Mouse (Mus musculus): ENCODE data around the gene Tbck.

Gene Tbck

GRCm38 (mm10) chr3:132766033-132766726 is 82.2 kb downstream of the Tbck start:
- no peak for DNase-seq (ENCODE audit: low spot score in 2 of 2)

DNA sequence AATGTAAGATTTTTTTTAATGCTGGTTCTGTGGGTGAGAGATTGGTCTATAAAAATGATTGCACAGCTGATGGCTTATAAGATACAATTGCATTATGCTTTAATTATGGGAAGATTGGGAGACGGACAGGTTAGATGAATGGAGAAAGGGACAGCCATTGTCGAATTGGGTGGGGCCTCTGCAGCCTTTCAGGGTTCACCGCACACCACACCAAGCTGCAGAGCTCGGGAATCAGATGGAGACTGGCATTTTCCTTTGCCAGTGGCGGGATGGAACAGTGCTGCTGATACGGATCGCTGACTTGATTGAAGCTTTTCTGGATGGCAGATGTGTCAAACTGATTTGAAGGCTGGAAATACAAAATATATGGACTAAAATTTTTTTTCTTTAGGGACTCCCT is 88.1 kb downstream of the Tbck start:
- no peak for DNase-seq (ENCODE audit: low spot score in 2 of 2)

DNA sequence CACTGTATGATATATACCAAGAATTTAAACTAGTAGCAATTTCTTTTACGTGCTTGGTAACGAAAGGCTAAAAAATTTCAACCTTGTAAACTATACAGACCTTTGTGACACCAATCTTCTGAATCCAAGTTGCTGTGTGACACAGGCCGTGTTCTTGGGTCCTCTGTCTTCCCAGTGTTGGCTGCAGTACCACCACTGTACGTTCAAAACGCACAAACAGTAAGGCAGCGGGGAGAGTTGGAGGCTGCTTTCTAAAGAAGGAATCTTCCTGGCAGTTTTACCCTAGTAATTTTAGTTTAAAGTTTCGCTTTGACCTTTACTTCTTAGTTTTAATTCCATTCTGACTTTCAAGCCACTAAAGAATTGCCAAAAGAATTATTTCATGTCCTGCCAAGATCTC is 92.7 kb downstream of the Tbck start:
- DNase-seq (ENCODE audit: low spot score in 2 of 2): no peak

GRCm38 (mm10) chr3:132781103-132781502 is 97.2 kb downstream of the Tbck start:
- DNase-seq (ENCODE audit: low spot score in 2 of 2): no peak

DNA sequence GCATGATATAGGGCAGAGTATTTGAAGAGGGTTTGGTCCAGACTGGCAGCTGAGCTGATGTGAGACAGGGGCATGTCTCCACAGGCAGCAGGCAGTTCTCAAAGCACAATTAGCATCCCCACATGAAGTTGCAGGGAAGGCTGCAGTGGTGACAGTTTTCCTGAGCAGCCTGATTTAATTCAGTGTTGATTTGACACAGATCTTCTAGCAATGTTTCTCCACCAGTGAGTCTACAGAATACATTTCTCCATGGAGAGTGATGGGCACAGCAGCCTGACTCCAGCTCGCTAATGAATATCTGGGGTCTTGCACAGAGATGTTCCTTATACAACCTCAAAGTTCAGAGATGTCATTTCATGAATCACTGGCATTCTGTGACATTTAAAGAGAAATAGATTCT is 99.1 kb downstream of the Tbck start:
- no peak for DNase-seq (ENCODE audit: low spot score in 2 of 2)

GRCm38 (mm10) chr3:132784732-132785131 is 100.8 kb downstream of the Tbck start:
- DNase-seq (ENCODE audit: low spot score in 2 of 2): no peak

DNA sequence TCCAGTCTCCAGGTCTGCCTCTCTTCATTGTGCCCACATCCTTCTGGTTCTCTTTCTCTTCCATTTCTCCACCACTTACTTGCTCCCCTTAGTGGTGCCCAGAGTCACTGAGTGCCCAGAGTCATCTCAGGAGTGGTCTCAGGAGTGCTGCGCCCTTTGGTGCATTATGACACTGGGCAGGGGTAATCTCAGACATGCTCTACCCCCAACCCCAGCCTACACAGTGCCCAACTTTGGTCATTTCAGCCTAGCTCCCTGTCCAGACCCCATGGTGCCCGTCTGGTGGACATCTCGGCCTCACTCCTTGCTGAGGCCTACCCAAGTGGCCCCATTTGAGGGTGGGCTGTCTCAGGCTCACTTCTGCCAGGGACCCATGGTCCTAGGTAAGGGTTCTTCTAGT is 102.7 kb downstream of the Tbck start:
- DNase-seq (ENCODE audit: low spot score in 2 of 2): no peak

GRCm38 (mm10) chr3:132787775-132788174 is 103.8 kb downstream of the Tbck start:
- DNase-seq (ENCODE audit: low spot score in 2 of 2): no peak

DNA sequence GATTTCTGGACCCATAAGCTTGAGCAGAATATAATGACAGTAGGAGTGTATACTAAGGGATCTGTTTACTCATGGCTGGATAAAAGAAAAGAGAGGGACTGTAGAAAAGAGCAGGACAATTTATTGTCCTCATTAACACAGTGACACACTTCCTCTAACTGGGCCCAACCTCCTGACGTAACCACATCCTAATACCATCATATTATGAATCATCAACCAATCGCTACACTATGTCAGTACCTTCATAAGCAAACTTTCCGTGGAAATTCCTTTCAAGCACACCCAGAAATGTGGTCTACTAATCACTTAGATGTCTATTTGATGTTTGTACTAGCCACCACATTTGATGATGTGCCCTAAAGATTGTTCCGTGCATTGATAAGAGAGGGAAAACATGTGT is 107.2 kb downstream of the Tbck start:
- no peak for DNase-seq (ENCODE audit: low spot score in 2 of 2)

DNA sequence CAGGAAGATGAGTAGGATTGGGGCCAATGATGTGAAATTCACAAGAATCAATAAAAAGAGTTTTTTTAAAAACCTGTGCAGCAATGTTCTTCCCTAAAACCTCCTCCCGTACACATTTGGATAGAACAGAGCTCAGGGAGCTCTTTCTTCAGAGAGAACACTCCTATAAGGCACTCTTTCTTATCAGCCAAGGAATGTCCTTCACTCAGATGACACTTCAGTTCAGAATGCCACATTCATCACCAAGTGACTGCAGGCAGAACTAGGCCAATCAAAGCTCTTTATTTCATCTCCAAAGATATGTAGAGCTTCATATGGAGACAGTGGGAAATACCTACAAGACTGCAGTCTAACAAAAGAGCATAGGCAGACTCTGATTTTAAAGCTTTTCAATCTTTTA is 116.3 kb downstream of the Tbck start:
- no peak for DNase-seq (ENCODE audit: low spot score in 2 of 2)

GRCm38 (mm10) chr3:132801910-132802309 is 118.0 kb downstream of the Tbck start:
- no peak for DNase-seq (ENCODE audit: low spot score in 2 of 2)

DNA sequence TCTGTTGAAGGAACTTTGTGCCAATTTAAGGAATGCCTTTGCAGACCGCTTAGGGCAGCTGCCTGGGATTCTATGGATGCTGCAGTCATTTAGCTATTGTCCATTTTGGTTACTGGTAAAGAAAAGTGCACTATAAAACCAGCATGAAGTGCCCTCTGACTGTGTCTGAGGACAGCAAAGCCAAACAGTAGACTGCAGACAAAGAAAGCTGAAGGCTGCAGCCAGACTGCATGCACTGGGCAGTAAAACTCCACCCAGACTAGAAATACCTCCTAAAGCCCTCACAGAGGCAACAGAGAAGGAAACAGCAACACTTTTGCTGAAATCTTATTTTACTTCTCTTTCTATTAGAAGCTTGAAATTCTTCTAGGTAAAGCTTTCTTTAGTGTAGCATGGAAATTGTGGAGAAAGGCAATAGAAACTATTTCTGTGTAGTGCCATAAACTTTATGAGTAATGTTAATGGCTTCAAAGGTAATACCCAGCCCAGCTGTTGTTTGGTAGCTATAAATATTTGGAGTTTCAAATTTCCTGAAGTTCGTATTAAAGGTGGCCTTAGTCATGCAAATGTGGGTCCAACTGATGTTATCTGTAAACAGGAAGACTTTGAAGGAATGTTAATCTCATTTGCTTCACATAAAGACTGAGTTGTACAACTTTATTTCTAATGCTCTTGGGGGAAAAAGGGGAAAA is 124.1 kb downstream of the Tbck start:
- DNase-seq (ENCODE audit: low spot score in 2 of 2): no peak

DNA sequence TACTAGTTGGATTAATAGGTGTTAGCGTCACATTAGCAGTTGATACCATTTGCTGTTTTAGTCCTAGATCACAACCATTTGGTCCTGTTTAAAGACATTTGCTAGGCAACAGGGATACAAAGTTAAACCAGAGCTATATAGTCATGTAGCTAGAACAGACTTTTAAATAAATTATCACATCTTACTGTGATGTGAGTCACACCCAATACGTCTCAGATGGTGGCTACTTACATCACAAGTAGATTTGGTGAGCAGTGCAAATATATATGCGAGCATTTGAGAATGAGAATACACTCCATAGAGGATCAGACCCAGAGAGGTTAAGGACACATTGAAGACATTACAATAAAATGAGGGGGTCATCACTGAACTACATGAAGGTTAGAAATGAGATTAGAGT is 125.0 kb downstream of the Tbck start:
- no peak for DNase-seq (ENCODE audit: low spot score in 2 of 2)

DNA sequence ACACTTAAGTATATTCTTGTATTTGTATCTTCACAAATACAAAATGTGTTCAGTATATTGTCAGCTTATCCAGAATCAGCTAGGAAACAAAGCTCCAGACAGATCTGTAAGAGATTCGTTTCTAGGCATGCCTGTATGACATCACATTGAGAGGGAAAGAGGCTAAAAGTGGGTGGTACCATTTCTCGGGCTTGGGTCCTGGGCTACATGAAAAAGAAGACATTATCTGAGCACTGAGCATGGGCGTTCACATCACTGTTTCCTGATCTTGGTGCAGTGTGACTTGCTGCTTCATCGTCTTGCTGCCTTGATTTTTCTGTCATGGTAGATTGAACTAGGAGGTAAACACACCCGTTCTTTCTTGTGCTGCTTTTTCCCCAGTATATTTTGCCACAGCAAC is 127.8 kb downstream of the Tbck start:
- DNase-seq (ENCODE audit: low spot score in 2 of 2): no peak

DNA sequence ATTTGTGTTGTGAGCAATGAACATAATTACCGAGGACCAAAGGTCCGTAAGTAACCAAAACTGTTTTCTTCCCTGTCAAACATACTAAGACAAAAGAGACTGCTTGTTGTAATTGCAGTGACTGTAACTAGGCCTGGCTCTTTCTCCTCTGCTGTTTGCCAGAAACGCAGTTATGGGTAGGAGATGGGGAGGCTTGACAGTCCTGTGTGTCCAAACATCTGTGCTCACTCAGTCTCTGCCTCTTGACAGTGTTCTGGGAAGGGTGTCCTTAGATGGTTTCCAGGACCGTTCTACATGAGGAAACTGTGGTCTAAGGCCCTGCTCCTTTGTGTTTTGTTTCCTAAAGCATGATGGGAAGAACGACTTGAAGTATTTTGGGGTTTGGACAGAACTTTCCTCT is 128.4 kb downstream of the Tbck start:
- DNase-seq (ENCODE audit: low spot score in 2 of 2): no peak

DNA sequence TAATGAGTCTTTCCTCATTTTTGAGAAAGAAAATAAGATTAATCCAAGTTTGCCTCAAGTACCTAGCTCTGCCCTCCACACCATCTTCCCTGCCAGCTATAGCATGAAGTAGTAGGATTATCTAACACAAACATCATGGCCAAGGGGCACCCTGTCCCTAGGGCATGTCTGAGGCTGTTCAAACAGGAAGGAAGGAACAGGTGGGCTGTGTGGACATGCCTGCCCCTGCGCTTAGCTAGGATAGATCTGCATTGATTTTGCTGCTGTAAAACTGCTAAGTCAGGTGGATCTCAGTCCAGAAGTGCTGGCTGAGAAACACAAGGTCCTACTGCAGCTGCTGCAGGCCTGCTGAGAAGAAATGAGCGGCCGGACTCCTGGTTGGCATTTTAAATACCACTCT is 129.2 kb downstream of the Tbck start:
- peak; percentile 42 to 55 for DNase-seq (ENCODE audit: low spot score in 2 of 2)

DNA sequence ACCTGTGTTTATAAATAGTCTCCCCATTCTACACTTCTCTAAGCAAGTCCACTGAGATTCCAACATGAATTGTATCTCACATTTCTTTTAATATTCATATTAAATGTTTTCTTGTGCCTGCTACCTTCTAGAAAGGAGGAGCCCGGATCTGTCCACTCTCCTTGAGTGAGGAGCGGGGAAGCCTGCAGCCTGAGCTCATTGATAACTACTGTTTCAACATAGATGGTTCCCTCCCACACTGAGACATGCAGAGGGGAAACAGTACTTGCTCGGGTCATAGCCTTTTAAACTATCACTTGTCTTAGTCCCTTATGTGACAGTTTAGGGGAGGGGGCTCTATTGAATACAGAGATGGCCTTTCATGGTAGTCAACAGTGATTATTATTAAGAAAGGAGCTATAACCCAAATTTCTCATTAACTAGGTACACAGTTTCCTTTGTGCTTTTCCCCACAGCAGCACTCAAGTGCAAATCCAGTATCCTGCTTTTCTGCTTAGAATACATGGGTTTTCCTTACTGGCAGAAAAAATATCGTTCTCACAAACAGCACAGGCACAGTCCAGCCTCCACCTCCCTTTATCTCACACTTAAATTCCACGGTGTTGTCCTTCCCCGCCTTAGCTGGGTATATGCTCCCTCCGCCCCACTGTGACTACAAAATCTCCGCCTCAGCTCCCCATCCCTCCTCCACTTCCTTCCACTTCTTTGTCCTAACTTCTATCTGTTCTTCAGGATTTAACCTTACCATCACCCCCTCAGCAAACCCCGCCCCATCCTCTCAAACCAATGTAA is 130.0 kb downstream of the Tbck start:
- DNase-seq (ENCODE audit: low spot score in 2 of 2): no peak

GRCm38 (mm10) chr3:132814791-132815496 is 131.0 kb downstream of the Tbck start:
- no peak for DNase-seq (ENCODE audit: low spot score in 2 of 2)

GRCm38 (mm10) chr3:132815497-132816326 is 131.8 kb downstream of the Tbck start:
- DNase-seq (ENCODE audit: low spot score in 2 of 2): no peak

GRCm38 (mm10) chr3:132819408-132819807 is 135.5 kb downstream of the Tbck start:
- DNase-seq (ENCODE audit: low spot score in 2 of 2): no peak

DNA sequence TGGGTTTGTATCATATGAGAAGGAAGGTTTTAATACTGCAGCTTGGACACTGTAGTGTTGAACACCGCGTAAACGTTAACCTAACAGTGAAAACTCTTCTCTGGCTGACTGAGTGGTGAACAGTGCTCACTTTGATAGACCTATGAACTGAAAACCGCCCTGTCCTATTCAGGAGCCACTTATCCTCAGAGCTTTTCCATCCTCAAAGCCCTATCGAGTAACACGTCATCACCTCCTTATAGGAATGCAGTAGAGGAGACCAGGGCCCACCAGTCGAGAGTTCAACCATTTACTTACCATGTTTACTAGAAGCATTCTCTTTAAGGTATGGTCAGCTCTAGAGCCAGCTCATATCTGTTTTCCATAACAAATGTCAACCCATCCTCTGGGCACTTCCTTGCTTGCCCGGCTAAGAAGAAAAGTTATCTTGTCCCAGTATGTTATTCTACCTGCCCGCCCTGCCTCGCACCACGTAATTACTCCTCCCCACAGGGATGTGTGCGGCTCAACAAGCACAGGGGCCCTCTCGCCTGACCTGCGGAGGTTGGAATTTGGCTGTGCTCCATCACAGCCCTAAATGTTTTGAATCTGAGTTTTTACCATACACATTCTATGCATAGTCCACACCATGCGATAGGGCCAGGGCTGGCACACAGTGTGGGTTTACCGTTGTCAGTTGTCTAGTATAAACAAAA is 147.4 kb downstream of the Tbck start:
- no peak for DNase-seq (ENCODE audit: low spot score in 2 of 2)

All from urinary bladder, postnatal 36 days (tissue).